Mouse (Mus musculus) neutrophil, adult 83 days (primary cell): ENCODE measurements around the gene Gm49361. TPM values are rescaled to one million over a fixed set of nuclear protein-coding genes. Genes with fewer than 3 reads are reported as not detected.

Experiments used
- total RNA-seq, 2 experiments: library from RNA; stranded (reverse); gene quantifications; one replicate each; pipeline ENCODE4 v1.2.4; 2023

The Gm49361 gene
- total RNA-seq = 1 to 10 TPM in 1 of 2 experiments, not detected in 1; 1.8 TPM

GRCm38 (mm10) chr14:57746001-57746771, at the start of gene Gm49361:
Gene Gm49361 (minus strand): TSS chr14:57746103.

GRCm38 (mm10) chr14:57758237-57758636, 12.3 kb upstream of the Gm49361 start, which contains the start of gene Lats2:
Gene Lats2 (minus strand): TSS chr14:57758388.

GRCm38 (mm10) chr14:57664822-57665627, 80.9 kb downstream of the Gm49361 start, which contains the start of gene Xpo4:
Gene Xpo4 (minus strand): TSS chr14:57665430.

Other genes starting within 250 kb of the Gm49361 start
- gene Il17d, start 221.3 kb downstream of the Gm49361 start, total RNA-seq = not detected
- gene Eef1akmt1, start 174.5 kb downstream of the Gm49361 start, total RNA-seq = 10 to 100 TPM; 10.5 to 14.5 TPM
- gene Xpo4, start 80.7 kb downstream of the Gm49361 start, total RNA-seq = 10 to 100 TPM; 14.7 to 14.9 TPM
- gene Lats2, start 12.3 kb upstream of the Gm49361 start, total RNA-seq = 10 to 100 TPM; 37.3 to 39.1 TPM
- 10 to 100 TPM; 25.0 to 45.5 TPM for gene Sap18, start 52.1 kb upstream of the Gm49361 start, total RNA-seq
- gene Ska3, start 80.1 kb upstream of the Gm49361 start, total RNA-seq = 10 to 100 TPM; 16.0 to 16.3 TPM
- 10 to 100 TPM; 46.6 to 55.8 TPM for gene Mrpl57, start 80.1 kb upstream of the Gm49361 start, total RNA-seq
- gene Zdhhc20, start 144.2 kb upstream of the Gm49361 start, total RNA-seq = 10 to 100 TPM; 29.8 to 37.3 TPM